Mouse (Mus musculus): ENCODE data around the gene Olfm2.

DNA sequence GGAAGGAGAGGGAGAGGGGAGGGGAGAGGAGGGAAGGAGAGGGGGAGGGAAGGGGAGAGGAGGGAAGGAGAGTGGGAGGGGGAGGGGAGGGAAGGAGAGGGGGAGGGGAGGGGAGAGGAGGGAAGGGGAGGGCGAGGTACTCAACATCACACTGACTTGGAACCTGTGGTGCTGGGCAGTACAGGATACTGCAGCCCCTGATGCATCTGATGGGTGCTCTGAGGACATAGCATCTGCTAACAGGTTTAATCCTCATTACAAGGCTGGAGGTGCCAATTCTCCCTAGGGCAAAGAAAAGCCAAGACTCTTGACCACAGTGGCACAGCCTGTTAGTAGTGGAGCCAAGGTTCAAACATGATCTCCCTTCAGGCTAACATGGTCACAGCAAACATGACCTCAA lies 56.7 kb downstream of the Olfm2 start:
- TF ChIP-seq CTCF (conservative IDR thresholded peaks at IDR 0.05; ENCODE audit: insufficient read depth, insufficient read length, low read depth, low read length) (no peak), POLR2A (IDR thresholded peaks at IDR 0.05; ENCODE audit: low read depth, low read length) (no peak)
